Mouse (Mus musculus) retina, adult 2 months (tissue): ENCODE data around the gene Clip3.
A peak's percentile ranks its signal among the peaks of the same experiment; 100 is the strongest.

ENCODE experiments used
- DNase-seq: peaks from one replicate; pipeline ENCODE4 v3.0.0-alpha.2; 2012; ENCODE audit warnings: low read depth, low spot score

The Clip3 gene

GRCm38 (mm10) chr7:30295103-30295502 is 3.6 kb downstream of the Clip3 start:
- DNase-seq = no peak

- no peak for DNase-seq
Observed at GRCm38 (mm10) chr7:30296816-30297215, 5.3 kb downstream of the Clip3 start.

- no peak for DNase-seq
Observed at GRCm38 (mm10) chr7:30297266-30297665, 5.7 kb downstream of the Clip3 start.

GRCm38 (mm10) chr7:30300914-30301313 is 9.4 kb downstream of the Clip3 start:
- no peak for DNase-seq

- DNase-seq = no peak
Observed at GRCm38 (mm10) chr7:30306083-30306779, 14.7 kb downstream of the Clip3 start.

DNA sequence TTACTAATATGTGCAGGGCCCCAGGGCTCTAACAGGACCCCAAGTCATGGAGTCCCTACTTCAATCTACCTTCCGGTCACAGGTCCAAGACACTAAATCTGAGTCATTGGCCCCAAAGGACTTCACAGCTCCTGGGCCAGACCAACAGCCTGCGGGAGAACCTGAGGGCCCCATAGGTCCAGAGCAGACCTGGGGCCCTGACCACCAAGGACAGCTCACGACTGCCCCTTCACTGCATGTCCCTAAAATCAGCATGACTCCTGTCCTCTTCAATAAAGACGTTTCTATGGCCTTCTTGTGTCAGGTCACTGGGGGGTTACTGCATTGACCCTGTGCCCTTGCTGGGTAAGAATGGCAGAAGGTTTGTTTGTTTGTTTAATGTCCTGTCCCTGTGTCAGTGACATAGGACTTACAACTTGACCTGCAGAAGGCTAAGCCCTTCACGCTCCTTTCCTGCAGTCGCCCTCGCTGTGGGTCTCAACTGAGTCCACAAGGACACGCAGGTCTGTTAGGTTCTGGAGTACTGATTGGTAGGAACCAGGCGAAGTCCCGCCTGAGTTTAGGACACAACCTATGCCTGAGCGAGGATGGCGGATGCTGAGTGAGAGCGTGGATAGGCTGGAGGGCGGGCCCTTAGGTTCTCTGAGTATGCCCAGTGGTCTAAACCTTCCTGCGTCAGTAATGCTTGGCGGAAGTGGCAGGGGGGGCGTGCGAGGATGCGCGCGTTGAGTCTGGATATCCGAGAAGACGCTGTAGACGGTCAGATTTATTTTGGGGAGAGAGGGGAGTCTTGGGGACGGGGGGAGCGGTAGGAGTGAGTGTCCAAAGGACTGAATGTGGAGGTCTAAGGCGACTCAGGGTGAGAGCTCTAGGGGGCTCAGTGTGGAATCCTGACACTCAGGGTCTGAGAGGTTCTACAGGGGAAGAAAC is 16.8 kb downstream of the Clip3 start, which contains the start of gene Alkbh6:
Alkbh6 (plus strand) TSS at position 642 of the 930 bp plus-strand sequence.
- peak; percentile 85 for DNase-seq

DNA sequence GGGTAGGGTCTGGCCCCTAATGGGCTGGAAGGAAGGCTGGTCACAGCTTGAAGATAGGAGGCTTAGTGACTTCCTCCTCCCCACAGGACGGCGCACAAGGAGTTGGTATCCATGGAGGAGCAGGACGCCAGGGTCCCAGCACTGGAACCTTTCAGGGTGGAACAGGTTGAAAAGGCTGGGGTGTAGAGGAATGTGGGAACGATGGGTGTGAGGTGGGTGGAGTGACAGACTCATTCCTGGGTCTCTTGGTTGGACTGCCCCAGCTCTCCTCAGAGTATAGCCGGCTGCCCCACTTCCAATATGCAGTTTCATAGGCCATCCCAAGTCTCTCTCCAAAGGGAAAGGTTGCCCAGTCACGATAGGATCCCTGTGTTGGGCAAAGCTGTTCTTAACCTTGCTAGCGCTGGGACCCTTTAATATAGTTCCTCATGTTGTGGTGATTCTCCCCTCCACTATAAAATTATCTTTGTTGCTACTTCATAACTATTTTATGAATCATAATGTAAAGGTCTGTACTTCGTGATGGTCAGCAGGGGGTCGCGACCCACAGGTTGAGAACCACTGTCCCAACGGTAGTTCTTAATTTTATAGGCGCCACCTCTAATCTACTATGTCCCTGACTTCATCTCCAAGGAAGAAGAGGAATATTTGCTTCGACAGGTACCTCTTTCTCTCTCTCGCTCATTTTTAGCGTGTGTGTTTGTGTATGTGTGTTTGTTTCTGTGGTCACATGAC is 18.0 kb downstream of the Clip3 start:
- DNase-seq = no peak

- DNase-seq = no peak
Observed at GRCm38 (mm10) chr7:30310136-30310535, 18.6 kb downstream of the Clip3 start.

- DNase-seq = no peak
Observed at GRCm38 (mm10) chr7:30313666-30314320, 22.3 kb downstream of the Clip3 start.

DNA sequence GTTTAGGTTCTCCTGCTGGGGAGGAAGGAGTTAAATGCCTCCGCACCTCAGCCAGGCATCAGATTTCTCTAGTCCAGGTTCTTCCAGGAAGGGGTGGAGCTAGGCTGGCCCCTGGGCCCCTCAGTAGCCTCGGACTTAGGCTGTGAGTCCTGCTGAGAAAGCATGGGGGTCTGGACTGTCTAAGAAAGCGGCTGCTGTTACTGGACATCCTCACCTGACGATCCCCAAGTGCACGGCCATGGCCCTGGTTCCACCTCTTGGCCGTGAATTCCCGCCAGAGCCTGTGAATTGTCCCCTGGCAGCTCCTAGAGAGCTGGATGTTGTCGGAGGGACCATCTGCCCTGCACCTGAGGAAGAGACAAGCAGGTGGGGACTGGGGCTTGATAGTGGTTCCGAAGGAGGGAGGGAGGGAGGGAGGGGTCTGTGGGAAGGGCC is 23.2 kb downstream of the Clip3 start, which contains the start of gene Syne4:
Syne4 (plus strand) TSS at position 87 of the 435 bp plus-strand sequence.
- DNase-seq = no peak

DNA sequence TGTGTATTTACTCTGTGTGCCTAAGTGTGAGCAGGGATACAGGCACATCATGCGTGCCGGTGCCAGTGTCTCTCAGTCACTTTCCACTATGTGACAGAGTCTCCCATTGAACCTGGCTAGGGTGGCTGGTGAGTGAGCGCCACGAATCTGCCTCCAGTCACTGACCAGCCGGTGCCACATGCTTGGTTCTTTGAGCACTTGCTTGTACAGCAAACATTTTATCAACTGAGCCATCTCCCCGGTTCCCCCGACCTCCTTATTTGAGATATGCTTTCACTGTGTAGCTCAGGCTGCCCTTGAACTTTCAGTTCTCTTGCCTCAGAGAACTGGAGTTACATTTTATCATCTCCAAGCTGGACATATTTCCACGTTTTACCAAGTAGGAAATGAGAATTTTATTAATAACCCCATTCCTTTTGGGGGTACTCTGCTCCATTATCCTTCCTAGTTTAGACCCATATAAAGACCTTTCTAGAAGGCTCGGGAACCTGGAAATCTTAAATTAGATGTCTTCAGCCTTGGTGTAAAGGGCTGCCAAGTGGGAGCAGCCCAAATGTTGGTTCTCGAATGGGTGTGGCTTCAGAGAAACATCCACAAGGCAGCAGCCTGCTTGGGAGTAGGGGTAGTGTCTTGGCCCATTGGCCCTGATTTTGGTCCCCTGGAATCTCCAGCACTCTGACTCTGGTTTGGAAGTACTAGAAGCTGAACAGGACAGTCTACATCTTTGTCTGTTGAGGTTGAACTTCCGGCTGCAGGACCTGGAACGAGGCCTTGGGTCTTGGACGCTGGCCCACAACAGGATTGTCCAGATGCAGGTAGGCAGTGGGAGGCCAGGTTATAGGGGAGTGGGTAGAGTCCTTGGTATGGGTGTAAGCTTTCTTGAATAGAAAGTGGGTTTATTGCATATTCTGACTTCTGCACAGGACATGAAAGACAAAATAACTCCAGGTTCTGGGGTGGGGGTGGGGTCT is 24.3 kb downstream of the Clip3 start:
- no peak for DNase-seq

DNA sequence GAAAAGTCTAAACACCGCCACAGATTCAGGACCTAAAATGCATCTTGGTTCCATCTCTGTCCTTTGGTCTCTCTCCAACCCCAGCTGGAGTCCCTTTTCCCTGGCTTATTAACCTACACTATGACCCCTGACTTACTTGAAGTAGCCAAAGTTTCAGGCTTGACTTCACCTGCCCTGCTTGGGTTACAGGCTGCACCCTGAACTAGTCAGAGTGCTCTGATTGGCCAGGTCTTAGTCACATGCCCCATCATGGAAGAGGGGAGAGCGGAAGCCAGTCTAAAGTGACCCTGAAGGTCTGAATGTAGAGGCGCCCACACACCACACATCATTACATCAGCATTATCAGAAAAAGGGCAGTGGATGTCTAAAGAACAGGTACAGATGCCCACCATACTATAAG is 26.6 kb downstream of the Clip3 start:
- no peak for DNase-seq

DNA sequence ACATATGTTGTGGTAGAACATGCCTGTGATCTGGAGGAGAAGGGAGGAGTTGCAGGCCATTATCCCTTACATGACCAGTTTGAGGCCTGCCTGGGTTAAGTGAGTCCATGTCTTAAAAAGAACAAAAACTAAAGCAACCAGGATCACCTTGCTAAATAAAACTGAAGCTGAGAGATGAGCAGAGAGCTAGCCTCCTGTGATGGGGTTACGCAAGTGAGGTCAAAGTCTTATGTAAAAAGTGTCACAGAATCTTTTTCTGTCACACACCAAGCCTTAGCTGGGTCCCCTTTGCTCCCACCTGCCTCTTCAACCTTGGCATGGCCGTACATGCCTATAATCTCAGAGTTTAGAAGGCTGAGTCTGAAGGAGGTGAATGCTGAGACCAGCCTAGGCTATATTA is 29.4 kb downstream of the Clip3 start:
- DNase-seq = no peak

DNA sequence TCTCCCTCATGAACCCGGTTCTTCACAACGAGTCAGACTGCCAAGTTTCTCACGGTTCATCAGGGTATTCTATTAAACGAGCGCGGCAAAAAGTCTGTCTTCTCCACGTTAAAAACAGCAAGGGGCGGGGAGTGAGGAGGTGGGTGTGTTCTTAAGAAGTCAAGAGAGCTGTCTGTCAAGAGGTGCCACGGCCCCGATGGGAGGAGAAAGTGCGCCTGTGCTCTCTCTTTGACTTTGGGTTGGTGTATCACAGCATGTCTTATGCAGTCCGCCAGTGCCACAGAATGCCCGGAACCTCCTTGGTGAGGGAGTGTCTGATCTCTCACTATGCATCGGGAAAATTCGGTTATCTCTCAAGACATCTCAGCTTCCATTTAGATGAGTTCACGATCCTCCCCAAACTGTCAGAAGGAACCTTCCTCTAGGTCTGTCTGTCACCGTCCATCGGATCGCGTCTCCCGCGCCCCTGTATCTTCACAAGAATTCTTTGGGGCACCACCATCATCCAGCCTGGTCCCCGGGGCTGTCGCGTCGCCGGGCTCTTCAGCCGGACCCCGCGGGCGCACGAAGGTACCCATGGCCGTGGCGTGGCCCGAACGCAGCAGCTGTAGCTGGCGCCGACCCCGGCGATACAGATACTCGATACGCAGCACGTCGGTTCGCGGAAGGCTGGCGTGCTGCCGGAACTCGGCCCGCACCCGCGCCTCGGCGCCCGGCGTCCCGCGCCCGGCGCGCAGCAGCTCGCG is 30.2 kb downstream of the Clip3 start, which contains the start of gene E130208F15Rik:
E130208F15Rik (plus strand) TSS at position 202 of the 746 bp plus-strand sequence.
- DNase-seq = no peak

- DNase-seq = peak; percentile 88
Observed at GRCm38 (mm10) chr7:30322285-30322667, 30.7 kb downstream of the Clip3 start.

GRCm38 (mm10) chr7:30322865-30323264 is 31.3 kb downstream of the Clip3 start:
- DNase-seq = no peak

- no peak for DNase-seq
Observed at GRCm38 (mm10) chr7:30323795-30324194, 32.3 kb downstream of the Clip3 start, which contains the start of gene Sdhaf1. TSS of gene Sdhaf1 (minus strand) at chr7:30323895.

DNA sequence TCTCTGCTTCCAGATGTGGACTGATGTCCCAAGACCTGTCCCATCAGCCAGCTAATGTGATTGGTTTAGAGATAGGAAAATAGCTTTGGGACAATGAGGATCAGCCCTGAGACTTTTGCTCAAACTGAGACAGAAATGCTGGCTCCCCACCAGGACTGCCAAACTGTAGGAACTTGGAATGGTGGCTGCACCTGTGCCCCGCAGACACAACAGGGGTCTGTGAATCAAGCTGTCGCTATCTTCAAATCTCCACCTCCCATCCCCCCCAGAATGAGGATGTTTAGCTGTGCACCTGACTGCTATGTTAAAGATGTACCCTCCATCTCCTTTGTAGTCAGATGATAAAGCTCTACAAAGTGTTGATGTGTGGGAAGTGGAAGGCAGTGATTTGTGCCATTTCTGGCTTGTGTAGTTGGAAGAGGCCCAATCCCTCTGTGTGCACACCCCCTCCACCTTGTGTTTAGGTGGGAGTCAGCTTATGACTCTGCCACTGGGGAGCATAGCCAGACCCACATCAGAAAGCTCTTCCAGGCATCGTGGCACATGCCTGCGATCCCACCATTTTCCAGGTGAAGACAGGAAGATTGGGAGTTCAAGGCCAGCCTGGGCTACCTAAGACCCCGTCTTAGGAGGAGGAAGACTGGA is 32.9 kb downstream of the Clip3 start:
- DNase-seq = no peak

- DNase-seq = no peak
Observed at GRCm38 (mm10) chr7:30325364-30325763, 33.8 kb downstream of the Clip3 start.
